8 mouse cellular contexts compared by ENCODE assay signal in genomic region chr7:17025896-17026622, GRCm38 (mm10). TPM values are rescaled to one million over a fixed set of nuclear protein-coding genes. Genes with fewer than 3 reads are reported as not detected.
DNase-seq lines count a peak whose midpoint lies in the region; ATAC-seq and TF ChIP-seq lines count a peak whose summit lies in the region.

No protein-coding gene starts in this region.

- H3K4me1 ChIP-seq in kidney, adult 2 months (ENCODE audit: control insufficient read depth, insufficient read depth, low read length): peaks cover 42% of the 10 kb centered on the region
- H3K4me1 ChIP-seq in hindbrain, embryonic 14.5 days (replicated peaks; ENCODE audit: control insufficient read depth, insufficient read depth, low read length): peaks cover 16% of the 10 kb centered on the region
- H3K4me1 ChIP-seq in midbrain, embryonic 14.5 days (ENCODE audit: control insufficient read depth, insufficient read depth, low read length): peaks cover 9% of the 10 kb centered on the region

- H3K9ac ChIP-seq in hindbrain, embryonic 14.5 days: peak overlapping the region; percentile 85
- no peak overlapping the region; the same call in 1 of the 2 replicates for H3K9ac ChIP-seq in midbrain, embryonic 14.5 days (replicated peaks; ENCODE audit: low read length)

- no peak for TF ChIP-seq CTCF in kidney, adult 2 months (conservative IDR thresholded peaks at IDR 0.05; ENCODE audit: insufficient read depth, insufficient read length, low read depth, low read length)

- 44% methylated on average over 9 of the region's 9 CpGs for WGBS in kidney, adult 2 months
- WGBS in hindbrain, embryonic 14.5 days: 82% methylated on average over 9 of the region's 9 CpGs
- WGBS in midbrain, embryonic 14.5 days: 85% methylated on average over 9 of the region's 9 CpGs

- peak overlapping the region; percentile 71 for H3K4me2 ChIP-seq in hindbrain, embryonic 14.5 days (replicated peaks)
- peak overlapping the region; percentile 59 for H3K4me2 ChIP-seq in midbrain, embryonic 14.5 days (ENCODE audit: low read length)

- no peak overlapping the region for H3K4me3 ChIP-seq in kidney, adult 2 months (ENCODE audit: insufficient read depth, low read depth, low read length)
- peak overlapping the region; percentile 78 for H3K4me3 ChIP-seq in hindbrain, embryonic 14.5 days (replicated peaks; ENCODE audit: low read length)
- peak overlapping the region; percentile 84 for H3K4me3 ChIP-seq in midbrain, embryonic 14.5 days (replicated peaks; ENCODE audit: low read depth, low read length)

- no peak for DNase-seq in kidney, adult 2 months
- no peak for DNase-seq in kidney, adult 9 months
- peak; percentile 66 for DNase-seq in cerebellum, adult 9-11 months
- DNase-seq in hindbrain, embryonic 14.5 days (ENCODE audit: low spot score): no peak
- DNase-seq in midbrain, embryonic 14.5 days: no peak
- no peak for DNase-seq in layer of hippocampus, adult 18-20 months (ENCODE audit: low spot score in 2 of 2)
- DNase-seq in layer of hippocampus, postnatal 14 days (ENCODE audit: low spot score in 2 of 2): no peak
- DNase-seq in kidney, postnatal 36 days: no peak

- no peak for ATAC-seq in hindbrain, embryonic 14.5 days (ENCODE audit: low FRiP score)
- ATAC-seq in midbrain, embryonic 14.5 days (ENCODE audit: low FRiP score, low TSS enrichment): no peak

- H3K36me3 ChIP-seq in kidney, adult 2 months (ENCODE audit: control insufficient read depth, insufficient read depth, low read length): no peaks in the 10 kb centered on the region
- H3K36me3 ChIP-seq in hindbrain, embryonic 14.5 days (replicated peaks; ENCODE audit: control insufficient read depth, insufficient read depth): peaks cover 26% of the 10 kb centered on the region
- peaks cover 32% of the 10 kb centered on the region for H3K36me3 ChIP-seq in midbrain, embryonic 14.5 days (ENCODE audit: control insufficient read depth, insufficient read depth, low read length)

- no peaks in the 10 kb centered on the region for H3K9me3 ChIP-seq in hindbrain, embryonic 14.5 days (ENCODE audit: control insufficient read depth, low read length)
- no peaks in the 10 kb centered on the region for H3K9me3 ChIP-seq in midbrain, embryonic 14.5 days (ENCODE audit: control insufficient read depth, low read length)

- no peak for TF ChIP-seq POLR2A in kidney, adult 2 months (IDR thresholded peaks at IDR 0.05; ENCODE audit: low read depth, low read length)

- H3K27ac ChIP-seq in kidney, adult 2 months (ENCODE audit: insufficient read depth, low read depth, low read length): peak overlapping the region; percentile 64; the same call in 1 of the 2 replicates
- no peak overlapping the region for H3K27ac ChIP-seq in hindbrain, embryonic 14.5 days
- no peak overlapping the region for H3K27ac ChIP-seq in midbrain, embryonic 14.5 days (replicated peaks; ENCODE audit: low read depth, low read length)

- no peaks in the 10 kb centered on the region for H3K27me3 ChIP-seq in kidney, adult 2 months (replicated peaks; ENCODE audit: control insufficient read depth, insufficient read depth, low read length)
- H3K27me3 ChIP-seq in hindbrain, embryonic 14.5 days (ENCODE audit: control insufficient read depth, insufficient read depth, low read length): no peaks in the 10 kb centered on the region
- no peaks in the 10 kb centered on the region for H3K27me3 ChIP-seq in midbrain, embryonic 14.5 days (ENCODE audit: control insufficient read depth, insufficient read depth, low read length)

RNA-seq across cellular contexts. Expression of gene Ppp5c, which starts 1.7 kb away (rescaled TPM):
- 199 and 226 TPM in 2 replicates for polyA plus RNA-seq in kidney, adult 2 months (2012; rRNA removed)
- polyA plus RNA-seq in hindbrain, embryonic 14.5 days (2014; fragmentation: Nextera tagmentation; extraction: Ambion mirVana): 123 and 129 TPM in 2 replicates
- polyA plus RNA-seq in midbrain, embryonic 14.5 days (2014; fragmentation: Nextera tagmentation; extraction: Ambion mirVana): 112 and 118 TPM in 2 replicates
- total RNA-seq in layer of hippocampus, adult 18-20 months (2021): 100 to 1,000 TPM; 146 to 147 TPM
- total RNA-seq in layer of hippocampus, postnatal 14 days (2021): 100 to 1,000 TPM; 149 to 163 TPM

RNA-seq across cellular contexts. Expression of gene Ccdc8, which starts 33.6 kb away (rescaled TPM):
- polyA plus RNA-seq in kidney, adult 2 months (2012; rRNA removed): 0.81 and 1.0 TPM in 2 replicates
- 4.4 and 5.4 TPM in 2 replicates for polyA plus RNA-seq in hindbrain, embryonic 14.5 days (2014; fragmentation: Nextera tagmentation; extraction: Ambion mirVana)
- 3.1 and 4.5 TPM in 2 replicates for polyA plus RNA-seq in midbrain, embryonic 14.5 days (2014; fragmentation: Nextera tagmentation; extraction: Ambion mirVana)
- total RNA-seq in layer of hippocampus, adult 18-20 months (2021): 1 to 10 TPM; 1.8 to 2.1 TPM
- total RNA-seq in layer of hippocampus, postnatal 14 days (2021): 1 to 10 TPM; 3.0 to 3.1 TPM

RNA-seq across cellular contexts. Expression of gene Hif3a, which starts 36.2 kb away (rescaled TPM):
- 0.92 and 0.95 TPM in 2 replicates for polyA plus RNA-seq in kidney, adult 2 months (2012; rRNA removed)
- 4.9 and 6.9 TPM in 2 replicates for polyA plus RNA-seq in hindbrain, embryonic 14.5 days (2014; fragmentation: Nextera tagmentation; extraction: Ambion mirVana)
- polyA plus RNA-seq in midbrain, embryonic 14.5 days (2014; fragmentation: Nextera tagmentation; extraction: Ambion mirVana): 1.5 and 4.6 TPM in 2 replicates
- 10 to 100 TPM in 1 of 2 experiments, 1 to 10 TPM in 1; 8.3 to 13.1 TPM for total RNA-seq in layer of hippocampus, adult 18-20 months (2021)
- total RNA-seq in layer of hippocampus, postnatal 14 days (2021): 10 to 100 TPM; 13.7 to 18.7 TPM

RNA-seq across cellular contexts. Expression of gene Gm42372, which starts 43.2 kb away (rescaled TPM):
- polyA plus RNA-seq in kidney, adult 2 months (2012; rRNA removed): 0.08 TPM in 1 of 2 replicates, not detected in the other
- 7.6 and 7.8 TPM in 2 replicates for polyA plus RNA-seq in hindbrain, embryonic 14.5 days (2014; fragmentation: Nextera tagmentation; extraction: Ambion mirVana)
- 6.4 and 8.7 TPM in 2 replicates for polyA plus RNA-seq in midbrain, embryonic 14.5 days (2014; fragmentation: Nextera tagmentation; extraction: Ambion mirVana)
- total RNA-seq in layer of hippocampus, adult 18-20 months (2021): 10 to 100 TPM; 53.4 to 54.0 TPM
- 10 to 100 TPM; 46.2 to 49.3 TPM for total RNA-seq in layer of hippocampus, postnatal 14 days (2021)

RNA-seq across cellular contexts. Expression of gene Psg16, which starts 47.8 kb away (rescaled TPM):
- polyA plus RNA-seq in kidney, adult 2 months (2012; rRNA removed): 0.05 TPM in 1 of 2 replicates, not detected in the other
- 3.1 and 3.6 TPM in 2 replicates for polyA plus RNA-seq in hindbrain, embryonic 14.5 days (2014; fragmentation: Nextera tagmentation; extraction: Ambion mirVana)
- 4.3 and 4.9 TPM in 2 replicates for polyA plus RNA-seq in midbrain, embryonic 14.5 days (2014; fragmentation: Nextera tagmentation; extraction: Ambion mirVana)
- 1 to 10 TPM; 3.0 to 5.0 TPM for total RNA-seq in layer of hippocampus, adult 18-20 months (2021)
- 1 to 10 TPM; 3.4 TPM for total RNA-seq in layer of hippocampus, postnatal 14 days (2021)
